Mouse (Mus musculus) heart, embryonic 11.5 days (tissue): ENCODE results near the gene Supt20. TPM values are rescaled to one million over a fixed set of nuclear protein-coding genes. Genes with fewer than 3 reads are reported as not detected.

Source experiments
- ATAC-seq: fragments of 200-750 bp; cut with Nextera tagmentation; replicated peaks from 2 replicates; pipeline ENCODE4 v1.8.0; 2017; ENCODE audit warnings: moderate library complexity; ENCODE audit not compliant: insufficient number of reproducible peaks, low FRiP score, low TSS enrichment
- H3K27ac ChIP-seq: fragments of 300-500 bp; sonication (generic); 2 replicates; pipeline ENCODE4 v1.5.1; 2014; ENCODE audit warnings: mild to moderate bottlenecking, low read depth, low read length
- H3K27me3 ChIP-seq: fragments of 300-500 bp; sonication (generic); 2 replicates; pipeline ENCODE4 v1.6.1; 2014; ENCODE audit warnings: mild to moderate bottlenecking, low read length, mixed read lengths; ENCODE audit not compliant: control insufficient read depth, insufficient read depth
- H3K36me3 ChIP-seq: fragments of 300-500 bp; sonication (generic); 2 replicates; pipeline ENCODE4 v1.6.1; 2014; ENCODE audit warnings: mild to moderate bottlenecking, low read length, moderate library complexity, mixed read lengths; ENCODE audit not compliant: control insufficient read depth, insufficient read depth
- H3K4me1 ChIP-seq: fragments of 300-500 bp; sonication (generic); 2 replicates; pipeline ENCODE4 v1.6.1; 2014; ENCODE audit warnings: low read length; ENCODE audit not compliant: control insufficient read depth, insufficient read depth
- H3K4me2 ChIP-seq: fragments of 300-500 bp; sonication (generic); 2 replicates; pipeline ENCODE4 v1.6.1; 2014; ENCODE audit warnings: mild to moderate bottlenecking, moderate library complexity
- H3K4me3 ChIP-seq: fragments of 300-500 bp; sonication (generic); 2 replicates; pipeline ENCODE4 v1.5.1; 2014; ENCODE audit warnings: low read depth, low read length
- H3K9ac ChIP-seq: fragments of 300-500 bp; sonication (generic); 2 replicates; pipeline ENCODE4 v1.6.1; 2014; ENCODE audit warnings: mild to moderate bottlenecking, low read depth, low read length, moderate library complexity
- H3K9me3 ChIP-seq: fragments of 300-500 bp; sonication (generic); replicated peaks from 2 replicates; pipeline ENCODE4 v1.6.1; 2016; ENCODE audit warnings: low read length; ENCODE audit not compliant: control insufficient read depth
- WGBS: fragments of 180-500 bp; shearing (Covaris S2); extraction: QIAGEN DNeasy Blood & Tissue Kit; methylation state at CpG from one replicate; pipeline ENCODE4 v1.1.7; 2014; ENCODE audit not compliant: insufficient replicate concordance; 5-methylcytosine and 5-hydroxymethylcytosine counted together
- polyA plus RNA-seq: library from polyadenylated mRNA; unstranded; fragments of >200 nt; fragmentation: Nextera tagmentation; extraction: Ambion mirVana; gene quantifications from 2 replicates; pipeline ENCODE4 v1.2.1, GENCODE M21; 2014

Supt20 gene
- polyA plus RNA-seq, 1 experiment from 2014 or later: 77.6 TPM

DNA sequence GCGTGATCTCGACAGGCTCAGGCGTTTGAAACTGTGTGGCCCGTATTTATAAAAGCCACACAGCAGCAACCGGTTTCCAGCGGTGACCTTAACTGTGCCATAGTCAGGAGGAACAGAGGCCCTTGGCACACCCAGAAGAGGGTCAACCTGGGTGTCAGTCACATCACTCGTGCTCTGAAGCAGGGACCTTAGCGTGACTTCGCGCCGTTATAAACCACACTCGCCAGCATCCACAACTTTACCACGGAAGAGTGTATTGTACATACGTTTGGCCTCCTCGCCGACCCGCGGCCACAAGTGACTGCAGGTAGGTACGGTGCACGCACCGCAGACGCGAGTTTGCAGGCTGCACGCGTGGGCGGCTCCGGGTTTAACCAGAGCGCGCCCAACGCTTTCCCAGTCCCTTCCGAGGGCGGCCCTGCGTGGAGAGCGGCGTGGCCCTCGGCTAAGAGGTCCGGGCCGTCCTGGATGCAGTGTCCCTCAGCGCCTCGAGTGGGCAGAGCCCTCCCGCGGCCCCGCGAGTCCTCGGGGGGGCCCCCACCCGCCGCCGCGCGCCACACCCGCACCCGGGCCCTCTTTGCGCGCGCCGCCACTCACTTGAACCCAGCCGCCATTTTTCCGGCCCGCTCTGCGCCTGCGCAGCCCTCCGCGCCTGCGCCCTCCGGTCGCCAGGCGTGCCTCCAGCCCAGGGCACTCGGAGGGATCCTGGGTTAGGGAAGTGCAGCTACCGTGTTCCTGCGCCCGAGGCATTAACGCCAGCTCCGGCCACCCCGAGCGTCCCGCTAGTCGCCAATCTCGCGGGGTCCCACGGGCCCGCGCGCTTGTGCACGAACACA is 42.0 kb downstream of the Supt20 start:
- no peaks in the 10 kb centered on the region for H3K9me3 ChIP-seq
- H3K27ac ChIP-seq: peak overlapping the region; percentile 99
- peak overlapping the region; percentile 87 for H3K4me2 ChIP-seq
- under 1% methylated on average over 81 of the region's 84 CpGs for WGBS
- H3K4me3 ChIP-seq: peak overlapping the region; percentile 95
- peaks cover 13% of the 10 kb centered on the region for H3K36me3 ChIP-seq
- peak; percentile 94 for ATAC-seq
- H3K27me3 ChIP-seq: no peaks in the 10 kb centered on the region
- H3K9ac ChIP-seq: peak overlapping the region; percentile 98
- H3K4me1 ChIP-seq: peaks cover 9% of the 10 kb centered on the region; the same call in 1 of the 2 replicates

DNA sequence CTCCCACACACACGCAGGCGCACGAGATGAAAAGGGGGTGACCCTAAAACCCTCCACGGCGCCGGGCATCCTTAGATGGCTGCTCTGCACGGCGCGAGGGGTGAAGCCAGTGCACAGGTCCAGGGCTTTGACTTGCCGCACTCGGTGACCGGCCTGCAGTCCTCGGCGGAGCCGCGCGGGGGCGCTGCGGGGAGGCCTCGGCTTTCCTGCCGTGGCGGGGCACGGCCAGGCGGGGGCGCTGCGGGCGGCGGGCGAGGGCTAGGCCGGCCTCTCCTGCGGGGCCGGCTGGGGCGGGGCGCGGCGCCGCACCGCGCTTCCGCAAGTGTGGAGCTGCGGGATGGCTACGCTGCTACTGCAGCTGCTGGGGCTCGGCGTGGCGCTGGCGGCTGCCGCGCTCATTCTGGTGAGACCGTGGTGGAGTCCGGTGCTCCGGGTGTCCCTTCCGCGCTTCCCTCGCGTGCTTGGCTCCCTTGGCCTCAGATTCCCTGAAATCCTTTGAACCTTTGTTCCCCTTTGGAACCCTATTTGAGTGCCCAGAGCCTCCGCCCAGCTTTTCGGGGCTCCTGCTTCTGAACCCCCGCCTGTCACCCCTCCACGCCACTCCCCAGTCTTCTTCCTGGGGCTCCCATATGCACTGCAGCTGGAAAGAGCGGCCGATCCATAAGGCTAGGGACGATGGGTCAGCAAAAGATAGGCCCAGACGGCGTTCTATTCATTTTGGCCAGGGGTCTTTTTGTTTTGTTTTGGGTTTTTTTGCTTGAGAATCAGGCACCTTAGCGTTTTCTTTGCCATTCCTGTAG is 42.8 kb downstream of the Supt20 start, which contains the start of the genes Exosc8 and Alg5:
Exosc8 (minus strand) TSS at position 147 of the 800 bp plus-strand sequence.
Alg5 (plus strand) TSS at position 293 of the 800 bp plus-strand sequence.
- peaks cover 8% of the 10 kb centered on the region for H3K36me3 ChIP-seq
- no peaks in the 10 kb centered on the region for H3K27me3 ChIP-seq
- under 1% methylated on average over 51 of the region's 65 CpGs for WGBS
- no peaks in the 10 kb centered on the region for H3K9me3 ChIP-seq
- peak within 1 kb of the TSS; percentile 95 for H3K4me3 ChIP-seq
- peak; percentile 87 for ATAC-seq
- H3K27ac ChIP-seq: peak within 1 kb of the TSS; percentile 99
- H3K9ac ChIP-seq: peak within 1 kb of the TSS; percentile 98
- H3K4me1 ChIP-seq: peaks cover 9% of the 10 kb centered on the region; the same call in 1 of the 2 replicates
- H3K4me2 ChIP-seq: peak within 1 kb of the TSS; percentile 87

DNA sequence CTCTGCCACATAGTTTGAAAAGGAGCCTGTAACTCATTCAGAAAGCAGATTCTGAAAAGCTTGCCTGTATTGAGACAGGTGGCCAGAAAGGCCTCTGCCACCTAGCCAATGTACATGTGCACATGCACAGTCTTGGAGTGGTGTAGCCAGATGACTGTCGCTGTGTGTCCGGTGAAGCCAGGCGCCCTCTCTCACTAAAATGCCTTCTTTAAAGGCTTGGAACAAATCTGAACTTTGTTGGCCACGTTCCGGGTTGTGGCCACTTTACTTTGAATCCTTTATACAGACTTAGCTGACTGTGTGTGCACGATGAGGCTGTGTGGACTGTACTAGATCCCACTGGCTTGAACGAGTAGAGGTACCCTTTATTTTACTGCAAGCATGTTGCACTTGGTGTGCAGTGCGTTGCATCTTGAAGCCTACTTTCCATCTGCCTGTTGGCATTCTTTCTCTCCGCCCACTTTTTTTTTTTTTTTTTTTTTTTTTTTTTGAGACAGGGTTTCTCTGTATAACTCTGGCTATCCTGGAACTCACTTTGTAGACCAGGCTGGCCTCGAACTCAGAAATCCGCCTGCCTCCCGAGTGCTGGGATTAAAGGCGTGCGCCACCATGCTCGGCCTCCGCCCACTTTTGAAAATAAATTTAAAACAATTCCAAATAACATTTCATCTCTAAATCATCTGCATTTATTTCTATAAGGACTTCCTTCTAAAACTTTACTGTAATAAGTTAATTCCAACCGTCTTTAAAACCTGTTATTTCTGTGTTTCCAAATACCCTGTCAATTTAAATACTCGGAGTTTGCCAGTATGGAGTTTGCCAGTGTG is 43.7 kb downstream of the Supt20 start:
- Histone ChIP-seq H3K4me3 (peak overlapping the region; percentile 95), H3K27ac (peak overlapping the region; percentile 99), H3K36me3 (peaks cover 8% of the 10 kb centered on the region), H3K9ac (peak overlapping the region; percentile 98), H3K4me1 (peaks cover 9% of the 10 kb centered on the region; the same call in 1 of the 2 replicates), H3K9me3 (no peaks in the 10 kb centered on the region), H3K4me2 (peak overlapping the region; percentile 87), H3K27me3 (no peaks in the 10 kb centered on the region)
- WGBS: 57% methylated on average over 18 of the region's 18 CpGs
- ATAC-seq: no peak

DNA sequence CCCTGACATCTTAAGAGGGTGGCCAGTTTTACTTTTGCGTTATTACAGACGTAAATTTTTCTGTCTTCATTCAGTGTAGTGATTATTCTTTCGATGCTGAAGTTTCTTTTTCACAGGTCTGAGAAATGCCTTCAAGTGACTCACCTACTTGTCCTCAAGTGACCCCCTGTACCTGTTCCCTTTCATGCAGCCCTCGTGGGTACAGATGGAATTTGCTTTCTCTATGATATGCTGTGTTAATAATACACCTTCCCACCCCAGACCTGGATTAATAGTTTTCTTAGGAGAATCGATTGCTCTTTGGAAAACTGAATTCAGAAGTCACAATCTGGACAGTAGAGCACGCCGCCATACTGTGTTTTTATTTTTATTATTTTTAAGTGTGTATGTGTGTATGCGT is 44.7 kb downstream of the Supt20 start:
- no peak overlapping the region for H3K4me2 ChIP-seq
- H3K27me3 ChIP-seq: no peaks in the 10 kb centered on the region
- no peak overlapping the region for H3K4me3 ChIP-seq
- H3K27ac ChIP-seq: no peak overlapping the region
- peaks cover 13% of the 10 kb centered on the region for H3K36me3 ChIP-seq
- WGBS: 95% methylated on average over 8 of the region's 8 CpGs
- ATAC-seq: no peak
- H3K9ac ChIP-seq: no peak overlapping the region
- no peaks in the 10 kb centered on the region for H3K9me3 ChIP-seq
- H3K4me1 ChIP-seq: peaks cover 9% of the 10 kb centered on the region; the same call in 1 of the 2 replicates

DNA sequence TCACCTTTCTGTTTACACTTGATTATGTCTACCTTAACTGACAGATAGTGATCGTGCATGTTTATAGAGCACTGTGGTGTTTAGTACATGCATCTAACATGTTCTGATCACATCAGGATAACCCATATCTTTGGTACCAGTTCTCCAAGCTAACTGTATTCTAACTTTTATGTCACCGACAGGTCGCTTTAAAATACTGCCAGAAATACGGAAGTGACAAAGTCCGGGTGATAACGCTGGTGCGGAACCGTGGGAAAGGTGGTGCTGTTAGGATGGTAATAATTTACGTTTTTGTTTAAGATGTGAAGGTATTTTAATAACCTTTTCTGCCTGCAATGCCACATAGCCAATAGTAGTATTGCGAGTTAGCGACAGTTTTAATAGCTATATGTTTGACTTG is 49.4 kb downstream of the Supt20 start:
- H3K9me3 ChIP-seq: no peaks in the 10 kb centered on the region
- no peak overlapping the region for H3K27ac ChIP-seq
- ATAC-seq: no peak
- no peak overlapping the region for H3K4me3 ChIP-seq
- no peak overlapping the region for H3K4me2 ChIP-seq
- no peaks in the 10 kb centered on the region for H3K27me3 ChIP-seq
- no peaks in the 10 kb centered on the region for H3K4me1 ChIP-seq
- no peak overlapping the region for H3K9ac ChIP-seq
- WGBS: 95% methylated on average over 11 of the region's 11 CpGs
- peaks cover 33% of the 10 kb centered on the region for H3K36me3 ChIP-seq

DNA sequence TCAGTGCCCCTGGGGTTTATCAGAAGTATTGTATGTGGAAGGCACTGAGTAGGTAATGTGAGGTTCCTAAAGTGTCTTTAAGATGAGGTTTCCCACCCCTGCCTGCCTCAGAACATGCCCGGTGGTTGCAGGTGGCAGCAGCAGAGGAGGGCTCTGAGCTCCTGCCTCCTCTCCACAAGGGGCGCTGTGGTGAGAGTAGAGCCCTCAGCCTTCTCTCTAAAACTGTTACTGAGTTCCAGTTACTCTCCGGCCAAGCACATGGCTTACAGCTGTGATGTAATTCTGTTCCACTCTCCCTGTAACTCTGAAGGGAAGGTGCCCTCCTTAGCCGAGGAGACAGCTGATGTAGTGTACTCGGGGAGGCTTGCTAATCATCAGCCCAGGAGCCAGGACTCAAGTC is 53.2 kb downstream of the Supt20 start:
- 0 out of 2 replicates have a peak, but pooled peaks cover 2% of the 10 kb centered on the region for H3K4me1 ChIP-seq
- H3K27me3 ChIP-seq: no peaks in the 10 kb centered on the region
- no peak overlapping the region for H3K4me2 ChIP-seq
- H3K4me3 ChIP-seq: no peak overlapping the region
- no peak for ATAC-seq
- H3K27ac ChIP-seq: no peak overlapping the region
- no peak overlapping the region for H3K9ac ChIP-seq
- H3K36me3 ChIP-seq: peaks cover 53% of the 10 kb centered on the region
- no peaks in the 10 kb centered on the region for H3K9me3 ChIP-seq
- 62% methylated on average over 5 of the region's 5 CpGs for WGBS

DNA sequence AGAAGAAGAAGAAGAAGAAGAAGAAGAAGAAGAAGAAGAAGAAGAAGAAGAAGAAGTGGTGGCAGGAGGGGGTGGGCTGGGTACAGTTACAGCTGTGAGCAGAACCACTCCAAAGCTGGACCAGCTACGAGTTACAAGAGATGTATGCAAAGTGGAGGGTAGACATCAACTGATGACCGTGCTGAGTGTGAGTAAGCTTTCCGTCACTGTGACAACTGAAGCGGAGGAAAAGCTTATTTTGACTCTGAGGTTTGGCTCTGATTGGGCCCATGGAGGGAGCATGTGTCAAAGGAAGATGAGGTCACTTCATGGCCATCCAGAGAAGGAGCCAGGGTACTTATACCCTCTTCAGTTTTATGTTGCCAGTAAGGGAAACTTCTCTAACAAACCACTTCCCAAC is 60.8 kb downstream of the Supt20 start:
- Histone ChIP-seq H3K4me2 (no peak overlapping the region), H3K27ac (no peak overlapping the region), H3K4me1 (0 out of 2 replicates have a peak, but pooled peaks cover 3% of the 10 kb centered on the region), H3K9me3 (no peaks in the 10 kb centered on the region), H3K27me3 (no peaks in the 10 kb centered on the region), H3K4me3 (no peak overlapping the region), H3K9ac (no peak overlapping the region), H3K36me3 (peaks cover 18% of the 10 kb centered on the region)
- WGBS: 67% methylated on average over 4 of the region's 4 CpGs
- ATAC-seq: no peak
